Mouse (Mus musculus): ENCODE results near the gene Rgl1.

DNA sequence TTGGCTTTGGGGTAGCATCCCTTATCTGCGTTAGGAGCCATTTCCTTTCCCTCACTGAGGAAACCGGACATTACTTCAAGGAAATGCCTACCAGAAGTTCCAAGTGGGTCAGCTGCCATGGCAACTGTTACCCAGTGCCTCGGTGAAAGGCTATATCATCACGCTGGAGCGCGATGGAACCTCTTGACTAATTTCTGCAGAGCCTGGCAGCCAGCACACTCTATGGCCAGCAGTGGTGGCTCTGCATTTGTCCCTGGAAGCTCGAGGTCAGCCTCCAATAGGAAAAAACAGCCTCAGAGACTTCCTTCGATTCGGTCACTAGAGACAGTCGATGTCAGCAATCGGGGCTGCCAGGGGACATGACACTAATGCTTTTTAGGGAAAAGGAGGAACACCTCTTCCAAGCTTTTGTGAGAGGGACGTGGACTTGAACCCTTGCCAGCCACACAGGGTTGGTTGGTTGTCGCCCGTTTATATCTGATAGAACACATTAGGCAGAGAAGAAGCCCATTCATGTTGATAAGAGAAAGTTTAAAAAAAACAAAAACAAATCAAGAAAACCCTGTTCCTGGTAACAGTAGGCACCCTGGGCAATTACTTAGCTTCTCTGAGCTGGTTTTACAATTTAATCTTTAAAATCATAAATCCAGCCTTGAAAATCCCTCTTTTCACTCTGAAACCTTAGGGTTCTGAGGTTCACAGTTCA is 209.4 kb downstream of the Rgl1 start:
- TF ChIP-seq POLR2A (IDR thresholded peaks at IDR 0.05; ENCODE audit: control insufficient read depth, extremely low read depth, insufficient read depth, low read length, poor library complexity), result no peak
- TF ChIP-seq CTCF (IDR thresholded peaks at IDR 0.05; ENCODE audit: borderline replicate concordance, control insufficient read depth, extremely low read depth, insufficient read depth, low read length, poor library complexity), result no peak
